Mouse (Mus musculus): ENCODE data around the gene Cisd2. TPM values are rescaled to one million over a fixed set of nuclear protein-coding genes. Genes with fewer than 3 reads are reported as not detected.
A peak's percentile ranks its signal among the peaks of the same experiment; 100 is the strongest.

Gene Cisd2
- total RNA-seq, 1 experiment from 2014 or later = 58.2 TPM

- ATAC-seq (ENCODE audit: extremely low read depth, insufficient number of reproducible peaks, low FRiP score, poor library complexity, severe bottlenecking) = peak; percentile 25; the same call in 1 of the 2 replicates
Measured at GRCm38 (mm10) chr3:135417799-135418198, 5.9 kb downstream of the Cisd2 start.

DNA sequence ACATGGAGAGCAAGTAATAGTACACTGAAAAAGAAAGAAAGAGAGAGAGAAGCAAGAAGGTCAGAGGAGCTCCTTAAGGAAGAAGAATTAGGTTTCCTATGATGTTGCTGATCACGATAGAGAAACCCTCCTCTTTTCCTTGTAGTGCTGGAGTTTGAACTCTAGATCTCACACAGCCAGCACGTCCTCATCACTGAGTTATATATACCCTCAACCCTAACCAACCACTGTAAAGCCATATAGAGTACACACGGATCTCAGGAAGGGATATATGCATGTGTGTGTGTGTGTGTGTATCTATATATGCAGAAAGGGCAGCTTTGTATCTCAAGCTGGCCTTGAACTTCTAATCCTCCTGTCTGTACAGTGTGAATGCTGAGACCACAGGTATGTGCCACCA, 6.5 kb downstream of the Cisd2 start:
- no peak for ATAC-seq (ENCODE audit: extremely low read depth, insufficient number of reproducible peaks, low FRiP score, poor library complexity, severe bottlenecking)

DNA sequence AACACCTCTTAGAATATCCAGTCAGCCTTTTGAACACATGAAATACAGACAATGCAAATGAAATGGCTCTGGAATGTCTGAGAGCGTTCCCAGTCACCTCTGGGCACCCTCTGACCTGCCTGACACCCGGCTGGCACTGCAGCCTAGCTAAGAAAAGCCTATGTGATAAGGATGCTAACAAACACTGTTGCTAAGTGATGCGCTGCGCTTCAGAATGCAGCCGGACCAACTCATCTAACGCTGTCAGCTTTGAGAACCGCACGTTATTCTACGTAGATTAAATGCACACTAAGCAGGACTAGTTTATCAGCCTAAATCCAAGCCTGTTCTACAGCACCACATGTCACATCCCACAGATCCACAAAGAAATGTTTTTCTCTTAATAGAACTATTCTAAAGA, 11.9 kb downstream of the Cisd2 start:
- ATAC-seq (ENCODE audit: extremely low read depth, insufficient number of reproducible peaks, low FRiP score, poor library complexity, severe bottlenecking) = no peak

- ATAC-seq (ENCODE audit: extremely low read depth, insufficient number of reproducible peaks, low FRiP score, poor library complexity, severe bottlenecking) = no peak
Measured at GRCm38 (mm10) chr3:135411056-135411455, 12.7 kb downstream of the Cisd2 start.

- ATAC-seq (ENCODE audit: extremely low read depth, insufficient number of reproducible peaks, low FRiP score, poor library complexity, severe bottlenecking) = no peak
Measured at GRCm38 (mm10) chr3:135409219-135409618, 14.5 kb downstream of the Cisd2 start.

DNA sequence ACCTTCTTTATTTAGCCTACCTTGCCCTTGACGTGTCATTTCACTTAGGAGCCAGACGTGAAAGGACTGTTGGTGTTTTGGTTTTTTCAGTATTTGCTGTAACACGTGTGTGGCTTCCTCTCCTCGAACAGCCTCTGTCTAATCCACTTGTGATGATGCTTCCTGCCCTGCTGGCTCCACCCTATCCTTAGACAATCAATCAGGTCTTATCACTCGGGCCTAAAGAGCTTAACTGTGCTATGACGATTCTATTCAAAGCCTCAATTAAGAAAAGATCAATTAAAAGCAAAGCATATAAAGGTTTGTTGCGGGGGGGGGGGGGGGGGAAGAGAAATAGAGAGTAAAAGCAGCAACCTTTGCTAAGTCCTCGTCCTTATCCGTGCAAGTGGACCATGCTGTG, 16.4 kb downstream of the Cisd2 start:
- no peak for ATAC-seq (ENCODE audit: extremely low read depth, insufficient number of reproducible peaks, low FRiP score, poor library complexity, severe bottlenecking)

- no peak for ATAC-seq (ENCODE audit: extremely low read depth, insufficient number of reproducible peaks, low FRiP score, poor library complexity, severe bottlenecking)
Measured at GRCm38 (mm10) chr3:135404599-135404998, 19.1 kb downstream of the Cisd2 start.

- no peak for ATAC-seq (ENCODE audit: extremely low read depth, insufficient number of reproducible peaks, low FRiP score, poor library complexity, severe bottlenecking)
Measured at GRCm38 (mm10) chr3:135403856-135404255, 19.9 kb downstream of the Cisd2 start.

DNA sequence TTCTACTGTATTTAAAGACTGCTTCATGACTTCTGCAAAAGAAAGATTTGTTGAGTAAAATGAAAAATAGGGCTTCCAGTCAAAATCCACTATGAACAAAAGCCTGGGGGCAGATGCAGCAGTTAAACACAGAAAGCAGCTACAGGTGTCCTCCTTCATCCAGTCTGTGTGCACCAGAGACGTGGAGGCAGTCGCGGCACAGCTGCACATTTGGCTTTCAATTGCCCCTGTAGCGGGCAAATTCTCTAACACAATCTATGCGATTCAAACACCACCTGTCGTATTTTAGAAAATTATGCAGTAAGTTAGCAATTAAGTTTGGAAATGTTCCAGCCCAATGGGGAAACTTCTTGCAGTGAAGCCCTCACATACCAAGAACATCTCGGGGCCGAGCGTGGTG, 20.5 kb downstream of the Cisd2 start:
- ATAC-seq (ENCODE audit: extremely low read depth, insufficient number of reproducible peaks, low FRiP score, poor library complexity, severe bottlenecking) = no peak

GRCm38 (mm10) chr3:135402201-135402658, 21.5 kb downstream of the Cisd2 start:
- peak; percentile 99 for ATAC-seq (ENCODE audit: extremely low read depth, insufficient number of reproducible peaks, low FRiP score, poor library complexity, severe bottlenecking)

DNA sequence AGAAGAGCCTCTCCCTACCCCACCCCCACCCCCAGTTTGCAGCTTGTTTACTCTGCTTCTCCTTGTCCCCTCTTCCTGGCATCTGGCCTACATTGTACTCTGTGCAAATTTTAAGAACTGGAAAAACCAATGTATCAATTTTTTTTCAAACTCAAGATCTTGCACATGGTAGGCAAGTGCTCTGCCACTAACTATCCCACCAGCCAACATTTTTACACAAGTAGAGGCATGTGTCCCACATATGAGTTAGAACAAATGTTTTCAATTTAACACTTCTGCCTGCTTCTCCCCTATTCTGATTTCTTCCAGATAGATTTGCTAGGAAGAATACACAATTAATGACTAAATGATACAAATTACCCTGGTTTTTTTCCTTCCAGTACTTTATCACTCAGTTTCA, 26.6 kb downstream of the Cisd2 start:
- ATAC-seq (ENCODE audit: extremely low read depth, insufficient number of reproducible peaks, low FRiP score, poor library complexity, severe bottlenecking) = no peak

DNA sequence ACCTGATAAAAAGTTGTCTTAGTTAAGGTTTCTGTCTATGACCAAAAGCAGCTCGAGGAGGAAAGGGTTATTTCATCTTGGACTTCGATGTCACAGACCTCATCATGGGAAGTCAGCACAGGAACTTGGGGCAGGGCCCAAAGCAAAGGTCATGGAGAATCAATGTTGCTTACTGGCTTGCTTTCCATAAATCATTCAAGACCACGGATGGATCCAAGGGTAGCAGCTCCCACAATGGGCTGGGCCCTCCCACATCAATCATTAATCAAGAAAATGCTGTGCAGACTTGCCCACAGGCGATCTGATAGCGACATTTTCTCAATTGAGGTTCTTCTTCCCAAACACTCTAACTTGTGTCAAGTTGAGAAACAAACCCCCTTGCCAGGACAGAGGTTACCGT, 27.6 kb downstream of the Cisd2 start:
- ATAC-seq (ENCODE audit: extremely low read depth, insufficient number of reproducible peaks, low FRiP score, poor library complexity, severe bottlenecking) = no peak

GRCm38 (mm10) chr3:135395085-135395484, 28.6 kb downstream of the Cisd2 start:
- ATAC-seq (ENCODE audit: extremely low read depth, insufficient number of reproducible peaks, low FRiP score, poor library complexity, severe bottlenecking) = no peak

DNA sequence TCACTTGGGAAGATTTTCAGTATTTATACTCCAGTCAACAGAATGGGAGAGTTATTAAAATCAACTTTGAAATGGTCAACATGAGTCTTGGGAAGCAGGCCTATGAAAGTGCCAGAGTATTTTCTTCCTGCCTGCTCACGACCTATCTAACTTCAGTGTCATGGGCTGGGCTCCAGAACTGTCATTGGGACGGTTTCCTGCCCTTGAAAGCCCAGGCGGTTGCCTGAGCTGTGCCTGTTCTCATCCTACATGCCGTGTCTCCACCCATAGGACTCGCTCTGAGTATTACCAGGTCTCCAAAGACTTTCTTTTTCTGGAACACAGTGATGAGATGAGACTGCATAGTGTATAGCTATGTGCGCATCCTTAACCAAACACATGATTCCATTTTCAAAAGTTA, 30.5 kb downstream of the Cisd2 start:
- ATAC-seq (ENCODE audit: extremely low read depth, insufficient number of reproducible peaks, low FRiP score, poor library complexity, severe bottlenecking) = no peak

GRCm38 (mm10) chr3:135379868-135380267, 43.9 kb downstream of the Cisd2 start:
- no peak for ATAC-seq (ENCODE audit: extremely low read depth, insufficient number of reproducible peaks, low FRiP score, poor library complexity, severe bottlenecking)

- no peak for ATAC-seq (ENCODE audit: extremely low read depth, insufficient number of reproducible peaks, low FRiP score, poor library complexity, severe bottlenecking)
Measured at GRCm38 (mm10) chr3:135377445-135377844, 46.3 kb downstream of the Cisd2 start.

DNA sequence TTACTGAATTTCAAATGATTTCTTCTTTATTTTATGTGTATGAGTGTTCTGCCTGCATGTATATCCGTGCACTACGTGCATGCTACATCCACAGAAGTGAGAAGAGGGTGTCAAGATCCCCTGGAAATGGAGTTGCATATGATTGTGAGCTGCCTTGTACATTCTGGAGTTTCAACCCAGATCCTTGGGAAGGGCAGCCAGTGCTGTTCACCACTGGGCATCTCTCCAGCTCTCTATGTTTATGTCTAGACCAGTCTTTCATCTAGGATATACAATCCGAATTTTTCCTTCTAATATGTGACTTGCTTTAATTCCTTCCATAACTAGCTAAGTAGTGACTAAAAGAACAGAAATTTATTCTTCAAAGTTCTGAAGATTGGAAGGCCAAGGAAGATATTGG, 47.9 kb downstream of the Cisd2 start:
- no peak for ATAC-seq (ENCODE audit: extremely low read depth, insufficient number of reproducible peaks, low FRiP score, poor library complexity, severe bottlenecking)

DNA sequence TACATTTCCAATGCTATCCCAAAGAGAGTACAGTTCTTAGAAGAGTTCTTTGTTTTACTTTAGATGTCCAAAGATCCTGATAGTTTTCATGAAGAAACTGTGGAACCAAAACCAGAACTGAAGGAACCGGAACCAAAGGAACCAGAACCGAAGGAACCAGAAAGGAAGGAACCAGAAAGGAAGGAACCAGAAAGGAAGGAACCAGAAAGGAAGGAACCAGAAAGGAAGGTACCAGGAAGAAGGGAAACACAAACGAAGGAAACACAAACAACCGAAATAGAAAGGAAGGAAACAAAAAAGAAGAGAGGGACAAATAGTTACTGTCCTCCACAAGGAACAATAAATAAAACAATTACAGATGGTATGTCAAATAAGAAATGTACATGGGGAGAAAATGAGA, 66.3 kb downstream of the Cisd2 start:
- no peak for ATAC-seq (ENCODE audit: extremely low read depth, insufficient number of reproducible peaks, low FRiP score, poor library complexity, severe bottlenecking)

All from neutrophil, adult 5-6 weeks (primary cell).